Mouse (Mus musculus) layer of hippocampus, adult 8-10 months (tissue): ENCODE data around the gene Slc5a6. TPM values are rescaled to one million over a fixed set of nuclear protein-coding genes. Genes with fewer than 3 reads are reported as not detected.
"Not testable (repeated sequence)": the region's sequence is repeated elsewhere in the genome, so short reads cannot be mapped to it uniquely, and the experiment has no call there.

Experiments
- DNase-seq, 2 experiments: peaks; one replicate each; pipeline ENCODE4 v3.0.0; 2022; ENCODE audit warnings: low spot score in 2 of 2
- total RNA-seq, 4 experiments: library from RNA; stranded (reverse); gene quantifications; 2 replicates each; pipeline ENCODE4 v1.2.4; 2022

Slc5a6 gene
- total RNA-seq, 4 experiments from 2014 or later = 15.8 to 21.3 (median 18.6) TPM

DNA sequence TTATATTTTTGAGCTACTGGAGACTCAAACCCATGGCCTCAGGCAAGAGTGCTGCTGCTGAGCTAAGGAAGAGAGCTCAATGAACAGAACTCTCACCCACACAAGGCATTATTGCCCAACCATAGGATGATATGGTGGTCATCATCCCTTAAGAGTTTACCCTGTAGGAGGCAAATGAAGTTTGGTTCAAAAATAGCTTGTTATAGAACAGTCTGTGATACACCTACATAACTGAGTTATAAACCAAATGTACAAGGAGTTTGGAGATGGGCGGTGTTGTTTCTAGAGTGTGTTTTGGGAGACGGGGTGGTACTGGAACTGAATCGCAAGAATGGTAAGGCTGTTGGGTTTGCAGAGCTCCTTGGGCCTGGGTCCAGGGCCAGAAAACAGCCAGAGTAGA is 21.1 kb upstream of the Slc5a6 start:
- DNase-seq = no peak

DNA sequence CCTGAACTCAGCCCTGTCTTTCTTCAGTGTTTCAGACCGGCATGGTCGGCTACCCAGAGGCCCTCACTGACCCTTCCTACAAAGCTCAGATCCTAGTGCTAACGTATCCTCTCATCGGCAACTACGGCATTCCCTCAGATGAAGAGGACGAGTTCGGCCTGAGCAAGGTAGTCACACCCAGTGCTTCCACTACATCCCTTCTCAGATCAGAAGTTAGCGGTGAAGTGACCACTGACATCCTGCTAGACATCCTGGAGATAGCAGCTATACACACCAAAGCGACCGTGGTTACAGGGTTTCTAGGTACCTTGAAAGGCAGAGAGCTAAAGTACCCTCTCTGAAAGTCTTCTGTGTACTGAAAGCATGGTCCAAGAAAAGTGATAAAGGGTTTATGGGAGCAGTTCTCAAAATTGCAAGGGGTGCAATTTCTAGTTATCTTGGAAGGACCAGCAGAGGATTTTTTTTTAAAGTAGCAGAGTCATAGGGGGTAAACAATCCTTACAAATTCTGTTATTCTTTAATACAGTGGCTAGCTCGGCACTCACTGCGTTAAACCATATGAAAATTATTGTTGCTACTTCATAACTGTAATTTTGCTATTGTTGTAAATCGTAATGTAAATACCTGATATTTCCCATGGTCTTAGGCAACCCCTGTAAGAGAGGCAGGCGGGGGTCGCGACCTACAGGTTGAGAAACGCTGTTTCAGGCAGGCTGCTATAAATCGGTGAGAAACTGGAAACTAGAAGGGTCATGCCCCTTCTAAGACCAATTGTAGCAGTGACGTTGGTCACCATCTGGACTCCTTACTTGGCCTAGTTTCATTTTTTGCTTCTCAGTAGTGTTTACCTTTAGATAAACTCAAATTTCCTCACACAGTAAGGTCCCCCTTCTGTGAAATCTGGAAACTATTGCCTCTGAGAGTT is 6.8 kb upstream of the Slc5a6 start:
- DNase-seq = no peak

DNA sequence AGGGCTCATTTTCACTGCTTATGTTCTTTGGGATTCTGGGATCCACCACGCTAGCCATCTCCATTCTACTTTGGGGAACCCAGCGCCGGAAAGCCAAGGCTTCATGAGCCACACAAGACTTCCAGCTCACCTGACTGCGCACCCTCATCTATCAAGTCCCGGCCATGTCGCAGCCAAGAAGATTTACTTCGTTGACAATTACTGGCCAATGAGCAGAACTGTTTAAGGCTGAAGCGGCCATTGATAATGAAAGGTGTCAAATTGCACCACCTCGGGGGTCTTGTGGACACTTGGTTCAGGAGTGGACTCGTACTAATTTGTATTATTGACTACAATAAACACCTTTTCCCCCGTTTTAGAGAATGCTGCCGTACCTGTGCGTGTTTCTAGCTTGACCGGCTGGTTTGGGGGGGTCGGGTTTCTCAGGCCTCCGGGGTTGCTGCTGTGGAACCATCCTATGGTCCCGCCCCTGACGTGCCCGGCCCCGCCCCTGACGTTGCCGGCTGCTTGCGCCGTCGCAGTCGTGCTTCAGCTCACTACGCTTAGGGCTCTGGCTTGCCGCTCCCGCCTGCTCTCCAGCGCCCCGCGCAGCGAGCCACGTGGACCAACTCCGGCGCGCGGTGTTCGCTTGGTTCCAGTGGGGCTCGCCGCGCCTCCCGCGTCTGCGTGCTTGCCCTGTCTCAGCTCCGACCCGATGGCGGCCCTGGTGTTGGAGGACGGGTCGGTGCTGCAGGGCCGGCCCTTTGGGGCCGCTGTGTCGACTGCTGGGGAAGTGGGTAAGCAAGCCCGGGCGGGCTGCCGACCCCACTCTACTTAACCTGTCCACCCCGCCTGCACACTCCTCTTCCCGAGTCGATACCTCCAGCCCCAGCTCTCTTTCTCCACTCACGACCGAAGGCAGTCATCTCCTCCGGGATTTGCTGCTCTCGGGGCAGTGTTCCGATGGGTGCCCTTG is 5.8 kb upstream of the Slc5a6 start, which contains the start of gene Cad:
Gene Cad, plus strand, starts transcription at position 520 of the 955 bp plus-strand sequence.
- peak; percentile 89 to 93 for DNase-seq

DNA sequence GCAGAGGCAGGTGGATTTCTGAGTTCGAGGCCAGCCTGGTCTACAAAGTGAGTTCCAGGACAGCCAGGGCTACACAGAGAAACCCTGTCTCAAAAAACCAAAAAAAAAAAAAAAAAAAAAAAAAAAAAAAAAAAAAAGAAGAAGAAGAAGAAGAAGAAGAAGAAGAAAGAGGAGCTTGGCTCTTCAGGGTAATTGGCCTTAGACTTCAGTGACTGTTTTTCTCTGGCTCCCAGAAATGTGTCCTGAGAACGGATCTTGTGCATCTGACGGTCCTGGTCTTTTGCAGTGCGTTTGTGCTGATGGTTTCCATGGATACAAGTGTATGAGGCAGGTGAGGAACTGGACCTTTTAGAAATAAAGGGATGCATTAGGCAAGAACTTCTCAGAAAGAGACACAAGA is 5.0 kb upstream of the Slc5a6 start:
- DNase-seq = not testable (repeated sequence)

DNA sequence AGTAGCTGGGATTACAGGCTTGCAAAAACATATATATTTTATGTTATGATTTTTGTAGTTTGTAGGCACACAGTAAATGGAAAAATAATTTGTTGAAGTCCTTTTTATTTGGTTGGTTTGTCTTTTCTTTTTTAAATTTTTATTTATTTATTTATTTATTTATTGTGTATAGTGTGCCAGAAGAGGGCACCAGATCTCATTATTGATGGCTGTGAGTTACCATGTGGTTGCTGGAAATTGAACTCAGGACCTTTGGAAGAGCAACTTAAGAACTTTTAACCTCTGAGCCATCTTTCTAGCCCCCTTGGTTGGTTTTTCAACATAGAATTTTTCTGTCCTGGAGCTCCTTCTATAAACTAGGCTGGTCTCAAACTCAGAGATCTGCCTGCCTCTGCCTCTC is 1.7 kb upstream of the Slc5a6 start:
- DNase-seq = no peak

DNA sequence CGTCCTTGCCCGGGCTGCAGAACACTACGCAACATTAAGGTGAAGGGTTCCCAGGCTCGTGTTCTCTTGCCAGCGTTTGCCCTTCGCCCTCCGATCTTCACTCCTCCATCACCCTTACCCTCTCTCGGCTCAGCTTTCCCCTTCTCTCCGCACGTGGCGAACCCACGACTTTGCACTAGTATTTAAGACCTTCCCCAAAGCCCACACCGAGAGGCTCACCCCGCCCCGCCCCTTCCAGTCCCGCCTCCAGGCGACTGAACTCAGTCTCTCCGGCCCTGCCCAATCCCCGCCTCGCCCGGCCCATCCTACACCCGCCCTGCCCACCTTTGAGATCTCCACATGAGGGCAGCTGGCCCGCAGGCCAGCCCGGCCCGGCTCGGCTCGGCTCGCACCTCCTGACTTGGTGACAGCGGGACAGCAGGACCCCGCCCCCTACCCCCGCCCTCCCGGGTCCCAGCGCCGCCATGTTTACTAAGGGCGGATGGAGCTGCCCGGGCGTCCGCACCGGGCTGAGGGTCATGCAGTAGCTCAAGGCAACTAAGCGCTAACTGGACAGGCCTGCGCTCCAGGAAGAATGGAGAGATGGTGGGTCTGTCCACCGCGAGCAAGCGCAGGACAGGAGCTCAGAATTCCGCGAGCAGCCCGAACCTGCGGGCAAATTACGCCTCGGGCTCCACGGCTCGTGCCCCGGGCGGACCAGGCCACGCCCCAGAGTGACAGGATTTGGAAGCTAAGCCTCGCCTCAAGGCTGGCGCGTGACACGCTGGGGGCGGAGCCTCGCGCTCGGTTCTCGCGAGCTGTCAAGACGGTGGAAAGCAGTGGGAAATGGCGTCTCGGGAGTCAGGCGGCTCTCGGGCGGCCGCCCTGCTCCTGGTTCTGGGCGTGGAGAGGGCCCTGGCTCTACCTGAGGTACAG is 619 bp downstream of the Slc5a6 start, which contains the start of gene Atraid:
Gene Atraid, plus strand, starts transcription at position 465 of the 915 bp plus-strand sequence.
- DNase-seq = peak; percentile 97 to 99

DNA sequence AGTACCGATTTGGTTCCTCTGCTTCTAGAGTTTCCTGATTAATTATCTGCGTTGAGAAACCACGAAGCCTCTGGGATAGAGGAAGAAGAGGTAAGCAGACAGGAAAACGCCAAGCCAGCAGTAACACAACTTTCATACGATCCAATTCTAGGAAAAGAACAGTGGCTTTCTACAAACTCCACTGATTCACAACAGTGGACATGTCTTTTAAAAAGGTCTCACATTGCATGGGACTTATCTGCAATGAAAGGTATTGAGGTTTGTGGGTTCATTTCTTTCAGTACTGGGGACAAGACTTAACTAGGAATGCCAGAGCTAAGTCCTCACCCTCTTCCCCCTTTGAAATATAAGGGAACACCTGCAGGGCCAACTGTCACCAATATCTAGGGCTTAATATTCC is 1.6 kb downstream of the Slc5a6 start:
- DNase-seq = no peak

DNA sequence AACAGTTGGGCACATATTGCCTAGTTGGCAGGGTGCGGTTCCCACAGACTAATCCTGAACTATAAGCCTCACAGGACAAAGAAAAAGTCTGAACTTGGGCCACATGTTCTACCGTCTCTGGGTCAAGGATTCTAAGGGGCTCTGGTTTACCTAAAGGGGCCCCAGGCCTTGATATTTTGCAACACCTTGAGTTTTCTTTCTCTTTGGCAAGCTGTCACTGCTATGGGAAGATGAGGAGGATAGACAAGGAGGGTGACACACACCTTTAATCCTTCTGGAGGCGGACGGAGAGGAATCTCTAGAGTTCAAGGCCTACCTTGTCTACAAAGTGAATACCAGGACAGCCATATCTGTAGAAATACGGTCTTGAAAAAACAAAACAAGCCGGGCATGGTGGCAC is 2.3 kb downstream of the Slc5a6 start:
- no peak for DNase-seq

DNA sequence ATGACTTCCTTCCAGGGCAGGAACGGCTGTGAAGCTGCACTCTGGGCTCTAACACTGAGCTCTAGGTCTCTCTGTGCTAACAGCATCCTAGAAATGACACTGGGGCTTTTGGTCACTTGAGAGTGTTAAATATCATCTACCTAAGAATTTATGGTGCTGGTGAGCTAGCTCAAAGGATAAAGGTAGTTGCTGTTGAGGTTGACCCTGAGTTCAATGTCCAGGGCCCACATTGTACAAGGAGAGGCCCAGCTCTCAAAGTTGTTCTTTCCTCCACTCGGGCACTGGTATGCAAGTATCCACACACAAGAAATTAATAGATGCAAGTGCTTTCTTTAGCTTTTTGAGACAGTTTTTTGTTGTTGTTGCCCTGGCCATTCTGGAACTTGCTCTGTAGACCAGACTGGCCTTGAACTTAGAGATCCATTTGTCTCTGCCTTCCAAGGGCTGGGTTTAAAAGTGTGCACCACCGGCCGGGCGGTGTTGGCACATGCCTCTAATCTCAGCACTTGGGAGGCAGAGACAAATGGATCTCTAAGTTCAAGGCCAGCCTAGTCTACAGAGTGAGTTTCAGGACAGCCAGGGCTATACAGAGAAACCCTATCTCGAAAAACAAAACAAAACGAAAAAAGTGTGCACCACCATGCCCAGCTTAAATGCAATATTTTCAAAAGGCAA is 10.4 kb downstream of the Slc5a6 start:
- DNase-seq = no peak

DNA sequence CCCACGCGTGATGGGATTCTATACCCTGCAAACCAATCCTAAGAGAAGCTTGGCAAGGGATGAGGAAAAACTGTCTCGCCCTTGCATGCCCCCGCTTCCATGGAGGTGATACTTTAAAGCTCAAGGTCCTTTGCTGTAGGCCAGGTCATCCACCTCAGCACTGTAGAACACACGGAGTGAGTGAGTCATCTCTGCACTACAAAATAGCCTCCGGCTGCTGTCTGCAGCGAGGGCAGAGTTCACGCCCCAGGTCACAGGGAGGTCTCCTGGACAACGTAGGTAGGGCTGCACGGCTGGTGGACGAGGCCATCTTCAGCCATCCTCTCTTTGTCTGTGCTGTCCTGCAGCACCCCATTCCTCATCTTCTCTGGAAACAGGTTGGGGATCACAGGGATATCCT is 12.2 kb downstream of the Slc5a6 start:
- DNase-seq = not testable (repeated sequence)

DNA sequence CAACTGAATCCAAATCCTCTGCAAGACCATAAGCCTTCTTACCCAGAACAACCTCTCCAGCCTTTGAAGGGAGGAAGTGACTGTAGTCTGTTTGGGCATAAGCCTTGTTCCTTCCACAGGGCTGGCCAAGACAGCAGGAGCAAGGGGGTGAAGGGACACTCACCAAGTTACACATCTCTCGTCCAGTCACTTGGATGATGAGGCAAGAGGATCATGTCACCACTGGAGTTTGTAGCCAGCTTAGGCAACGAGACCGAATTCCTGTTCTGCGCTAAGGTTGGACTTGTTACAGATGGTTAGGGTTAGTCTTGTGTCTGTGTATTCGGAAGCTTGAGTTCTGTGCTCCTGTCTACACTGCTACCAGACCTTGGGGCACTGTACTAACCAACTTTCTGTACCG is 14.1 kb downstream of the Slc5a6 start:
- DNase-seq = no peak

DNA sequence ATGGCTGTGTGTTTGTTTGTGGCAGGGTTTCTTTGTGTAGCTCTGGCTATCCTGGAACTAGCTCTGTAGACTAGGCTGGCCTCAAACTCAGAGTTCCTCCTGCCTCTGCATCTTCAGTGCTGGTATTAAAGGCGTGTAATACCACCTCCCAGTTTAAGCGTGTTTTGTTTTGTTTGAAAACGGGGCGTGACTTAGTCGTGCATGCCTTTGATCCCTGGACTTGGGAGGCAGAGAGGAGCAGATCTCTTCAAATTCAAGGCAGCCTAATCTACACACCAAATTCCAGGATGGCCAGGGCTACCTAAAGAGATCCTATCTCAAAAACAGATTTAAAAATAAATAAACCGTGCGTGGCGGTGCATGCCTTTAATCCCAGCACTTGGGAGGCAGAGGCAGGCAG is 17.2 kb downstream of the Slc5a6 start:
- DNase-seq = no peak

DNA sequence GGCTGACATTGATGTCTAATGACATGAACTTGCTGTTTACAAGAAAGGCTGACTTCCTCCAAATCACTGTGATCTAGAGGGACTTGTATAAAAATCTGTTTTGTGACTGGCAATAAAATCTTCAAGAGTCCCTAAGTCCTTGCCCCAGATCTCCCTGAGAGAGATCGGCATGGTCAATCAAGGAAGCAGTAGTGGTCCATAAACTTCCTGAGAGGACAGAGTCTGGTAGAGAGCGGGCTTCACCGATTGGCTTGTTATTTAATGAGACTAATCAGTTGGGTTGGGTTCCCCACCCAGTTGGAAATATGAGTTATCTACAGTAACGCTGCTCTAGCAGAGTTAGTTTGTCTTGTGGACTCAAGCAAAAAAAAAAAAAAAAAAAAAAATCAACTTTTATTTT is 17.8 kb downstream of the Slc5a6 start:
- no peak for DNase-seq

DNA sequence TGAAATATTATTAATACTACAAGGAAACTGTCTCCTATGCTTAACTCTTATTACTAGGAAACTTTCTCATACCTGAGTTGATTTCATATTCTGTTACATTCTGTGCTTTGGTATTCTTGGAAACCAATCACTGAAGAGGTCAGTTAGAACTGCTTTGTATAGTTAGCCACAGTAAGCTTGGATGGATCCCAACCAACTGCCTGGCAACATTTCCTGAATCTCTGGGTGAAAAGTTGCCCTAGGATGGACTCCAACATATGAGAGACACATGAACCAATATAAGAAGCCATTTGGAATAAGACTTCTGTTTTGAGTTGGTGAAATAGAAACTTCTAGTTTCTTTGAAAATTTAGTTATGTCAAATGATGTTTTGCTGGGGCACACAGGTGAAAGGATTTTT is 24.1 kb downstream of the Slc5a6 start:
- no peak for DNase-seq

DNA sequence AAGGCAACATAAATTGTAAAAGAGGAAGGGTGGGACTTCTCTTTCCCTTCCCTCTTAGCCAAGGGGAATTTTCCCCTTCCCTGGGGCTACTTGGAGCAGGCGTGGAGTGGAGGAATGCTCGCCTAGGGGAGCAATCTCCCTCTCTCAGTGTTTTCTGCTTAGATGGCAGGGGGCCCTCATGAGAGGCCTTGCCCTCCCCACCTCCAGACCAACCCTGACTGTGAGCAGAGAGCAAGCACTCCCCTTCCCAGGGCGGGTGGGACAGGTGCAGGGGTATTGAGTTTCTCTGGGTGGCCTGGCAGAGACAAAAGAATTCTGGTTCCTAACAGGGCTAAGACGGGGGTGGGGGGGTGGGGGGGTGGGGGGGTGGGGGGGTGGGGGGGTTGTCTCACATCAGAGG is 25.5 kb downstream of the Slc5a6 start:
- DNase-seq = no peak

DNA sequence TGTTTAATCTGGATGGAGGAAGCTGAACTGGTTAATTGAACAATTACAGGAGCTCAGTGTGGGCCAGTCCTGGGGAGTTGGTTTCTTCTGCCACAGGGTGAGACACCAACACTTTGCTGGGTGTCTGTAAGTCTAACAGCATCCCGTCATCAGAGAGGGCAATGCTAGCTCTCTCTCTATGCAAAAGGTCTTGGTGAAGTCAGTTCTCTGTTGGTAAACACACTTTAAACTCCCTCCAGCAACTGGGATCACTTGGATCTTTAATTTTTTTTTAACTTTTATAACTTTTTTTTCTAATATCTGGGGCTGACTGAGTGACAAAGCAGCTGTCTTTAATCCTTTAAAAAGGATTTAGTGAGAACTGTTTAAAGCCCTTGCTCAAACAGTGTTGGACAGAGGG is 26.0 kb downstream of the Slc5a6 start:
- DNase-seq = no peak

DNA sequence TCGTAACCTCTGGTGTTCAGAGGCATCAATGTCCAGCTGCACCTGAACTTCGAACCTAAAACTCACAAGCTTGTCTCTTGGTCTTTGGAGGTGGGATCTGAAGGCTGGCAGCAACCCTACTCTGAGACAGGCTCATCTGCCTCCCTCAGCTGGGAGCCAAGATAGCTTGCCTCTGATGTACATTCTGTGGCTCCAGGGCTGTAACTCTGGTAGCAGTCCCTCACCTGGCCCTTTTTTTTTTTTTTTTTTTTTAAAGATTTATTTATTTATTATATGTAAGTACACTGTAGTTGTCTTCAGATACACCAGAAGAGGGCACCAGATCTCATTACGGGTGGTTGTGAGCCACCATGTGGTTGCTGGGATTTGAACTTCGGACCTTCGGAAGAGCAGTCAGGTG is 26.9 kb downstream of the Slc5a6 start:
- not testable (repeated sequence) for DNase-seq

DNA sequence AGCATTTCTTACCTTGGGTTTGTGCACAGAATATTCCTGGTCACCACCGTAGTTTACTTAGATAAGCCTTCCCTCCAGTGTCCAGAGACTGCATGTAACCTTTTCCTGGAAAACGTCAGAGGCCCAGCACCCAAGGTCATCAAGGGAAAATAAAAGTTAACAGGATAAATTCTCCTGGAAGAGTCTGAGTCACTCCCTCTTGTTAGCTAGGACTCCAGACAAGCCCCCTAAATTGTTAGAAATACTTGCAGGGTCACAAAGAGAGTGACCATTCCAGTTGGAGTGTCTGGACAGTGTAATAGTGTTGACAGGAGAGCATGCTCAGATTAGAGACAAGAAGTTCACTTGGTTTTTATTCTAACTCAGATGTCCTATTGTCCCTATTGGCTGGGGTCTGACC is 32.8 kb downstream of the Slc5a6 start:
- DNase-seq = no peak

DNA sequence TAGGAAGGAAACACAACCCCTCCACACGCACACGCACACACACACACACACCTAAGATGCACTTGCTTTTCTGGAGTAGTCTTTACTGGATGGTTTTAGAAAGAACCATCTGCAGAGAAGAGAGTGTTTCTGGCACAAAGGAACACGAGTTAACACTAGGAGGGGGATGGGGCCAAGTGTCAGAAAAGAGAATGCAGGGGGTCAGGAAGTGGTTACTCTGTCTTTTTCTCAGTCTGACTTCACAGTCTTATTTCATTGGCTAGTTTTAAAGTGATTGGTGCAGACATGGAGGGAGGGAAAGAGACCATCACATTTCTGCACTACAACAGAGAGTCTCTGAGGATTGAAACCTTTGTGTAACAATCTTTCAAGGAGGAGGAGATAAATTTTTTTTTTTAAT is 36.0 kb downstream of the Slc5a6 start:
- DNase-seq = no peak

DNA sequence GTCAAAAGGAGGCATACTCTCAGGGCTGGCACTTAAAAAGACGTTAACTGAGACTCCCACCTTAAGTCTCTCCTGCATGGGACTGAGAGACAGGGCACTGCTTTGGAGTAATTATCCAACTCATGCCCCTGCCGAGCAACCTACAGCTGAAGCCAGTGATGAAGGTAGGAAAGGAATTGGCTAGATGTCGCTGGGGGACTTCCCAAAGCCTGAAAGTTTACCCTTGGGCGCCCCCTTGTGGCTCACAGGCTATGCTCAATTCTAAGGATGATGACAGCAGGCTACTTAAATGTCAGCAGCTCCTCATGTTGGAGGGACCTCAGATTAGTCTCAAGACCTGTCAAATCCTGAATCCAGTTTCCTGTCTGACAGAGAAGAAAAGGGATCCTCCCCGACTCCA is 44.5 kb downstream of the Slc5a6 start:
- peak; percentile 74 to 94 for DNase-seq
